Mouse (Mus musculus) induced T-regulatory cell, adult 2 months (primary cell): ENCODE measurements around the gene L2hgdh.

Experiments used
- DNase-seq: peaks from one replicate; pipeline ENCODE4 v3.0.0-alpha.2; 2012; ENCODE audit warnings: low read depth

The L2hgdh gene

DNA sequence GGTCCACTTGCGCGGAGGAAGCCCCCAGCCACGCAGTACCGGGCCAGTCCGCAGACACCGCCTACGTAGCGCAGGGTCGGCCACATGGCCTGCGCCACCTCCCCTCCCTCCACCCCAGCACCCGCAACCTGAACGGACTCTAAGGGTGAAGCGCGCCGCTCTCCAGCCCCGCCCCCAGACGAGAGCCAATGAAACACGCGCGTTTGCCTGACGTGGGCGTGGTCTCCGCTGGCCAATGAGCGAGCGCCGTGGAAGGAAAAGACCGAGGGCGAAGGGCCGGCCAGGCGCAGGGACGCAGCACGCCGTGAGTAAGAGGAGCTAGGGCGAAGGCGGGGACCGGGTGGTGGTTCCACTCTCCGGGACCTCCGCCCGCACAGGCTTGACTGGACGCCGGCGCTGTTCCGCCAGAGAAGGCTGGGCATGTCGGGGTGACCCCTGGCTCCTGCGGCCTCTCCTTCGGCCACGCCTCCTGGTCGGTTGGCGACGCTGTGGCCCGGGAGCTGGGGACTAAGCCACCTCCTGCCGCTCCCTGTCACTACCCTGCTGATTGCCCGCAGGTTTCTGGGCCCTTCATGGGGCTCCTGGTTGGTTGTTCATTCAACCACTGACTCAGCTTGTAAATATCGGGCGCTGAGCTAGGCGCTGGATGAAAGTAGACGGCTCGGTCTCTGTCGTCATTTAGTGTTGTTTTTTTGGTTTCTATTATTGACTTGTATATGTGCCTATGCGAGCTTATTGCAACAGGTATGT lies at the start of gene L2hgdh, which contains the start of gene Atp5s:
L2hgdh (minus strand) TSS at position 163 of the 750 bp plus-strand sequence.
Atp5s (plus strand) TSS at position 240 of the 750 bp plus-strand sequence.
- DNase-seq: peak; percentile 98

DNA sequence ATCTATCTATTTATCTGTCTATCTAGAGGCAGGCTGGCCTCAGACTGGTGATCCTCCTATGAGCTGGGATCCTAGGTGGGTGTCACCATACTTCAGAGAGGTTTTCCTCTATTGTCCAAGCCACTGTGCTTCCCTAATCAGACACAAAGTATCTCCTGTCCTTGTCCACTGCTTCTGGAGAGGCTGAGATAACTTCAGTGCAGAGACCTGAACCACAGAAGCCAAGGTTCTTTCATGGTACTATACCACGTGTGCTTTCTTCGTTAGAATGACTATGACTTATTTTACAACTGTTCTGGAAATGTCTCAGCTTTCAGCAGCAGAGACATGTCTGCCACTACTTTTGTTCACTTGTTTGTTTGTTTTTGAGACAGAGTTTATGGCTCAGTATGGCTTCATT lies 44.2 kb upstream of the L2hgdh start:
- DNase-seq: no peak

DNA sequence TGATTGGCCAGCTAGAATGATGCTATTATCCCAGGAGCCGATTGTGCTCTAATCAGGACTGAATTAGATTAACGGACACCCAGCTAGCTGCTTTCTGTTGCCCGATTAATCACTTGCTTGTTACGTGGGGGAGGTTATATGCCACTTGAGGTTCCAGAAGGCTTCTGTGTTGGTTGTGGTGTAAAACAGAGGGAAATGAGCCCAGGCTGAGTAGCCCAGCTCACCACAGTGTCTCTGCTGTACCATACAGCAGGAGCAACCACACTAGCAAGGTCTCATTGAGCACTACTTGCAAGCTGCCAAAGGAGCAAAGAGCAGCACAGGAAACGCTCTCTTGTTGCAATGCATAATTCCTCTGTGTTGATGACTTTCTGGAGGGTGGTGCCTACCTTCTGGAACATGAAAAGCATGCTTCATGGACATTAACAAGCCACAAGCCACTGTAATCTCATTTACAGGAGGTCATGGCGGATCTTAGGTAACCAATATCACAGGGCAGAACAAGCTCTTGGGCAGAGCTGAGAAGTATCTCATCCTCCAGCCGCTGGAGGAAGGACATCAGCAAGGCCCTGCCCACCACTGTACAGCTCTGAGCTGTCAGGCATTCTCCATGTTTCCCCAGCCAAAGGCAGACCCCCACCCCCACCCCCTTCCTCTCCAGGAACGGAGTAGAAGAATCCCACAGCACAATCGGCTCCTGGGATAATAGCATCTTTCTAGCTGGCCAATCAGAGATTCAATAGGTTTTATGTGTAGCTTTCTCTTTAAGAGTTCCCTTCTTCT lies 43.0 kb upstream of the L2hgdh start:
- DNase-seq: no peak

DNA sequence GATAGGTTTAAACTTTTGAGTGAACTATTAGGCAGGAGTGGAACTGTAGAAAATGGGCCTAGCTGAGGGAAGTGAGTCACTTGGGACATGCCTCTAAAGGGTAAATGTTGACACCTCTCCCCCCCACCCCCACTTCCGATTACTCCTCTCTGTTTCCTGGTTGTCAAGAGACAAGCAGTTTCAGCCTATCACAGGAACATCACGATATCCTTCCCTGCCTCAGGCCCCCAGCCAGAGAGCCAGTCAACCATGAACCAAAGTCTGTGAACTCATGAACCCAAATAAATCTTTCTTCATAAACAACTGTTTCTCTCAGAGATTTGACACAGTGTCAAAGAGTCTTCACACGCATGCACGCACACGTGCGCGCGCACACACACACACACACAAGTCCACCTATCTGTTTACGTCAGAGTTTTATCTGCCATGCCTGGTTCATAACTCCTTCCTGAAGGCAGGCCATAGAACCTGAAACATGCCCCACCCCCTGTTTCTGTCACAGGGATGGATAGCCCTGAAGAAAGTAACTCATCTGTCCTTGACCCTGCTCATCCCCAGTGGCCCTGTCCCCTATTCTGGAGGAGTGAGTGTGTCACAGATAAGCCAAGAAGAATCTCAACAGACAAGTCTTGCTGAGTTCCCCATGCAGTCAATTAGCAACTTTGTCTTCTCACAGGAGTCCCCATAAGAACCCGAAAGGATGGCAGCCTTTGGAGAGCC lies 41.7 kb upstream of the L2hgdh start:
- DNase-seq: no peak

GRCm38 (mm10) chr12:69765543-69765942 lies 40.9 kb upstream of the L2hgdh start:
- DNase-seq: no peak

- DNase-seq: no peak
Measured at GRCm38 (mm10) chr12:69761603-69762002, 36.9 kb upstream of the L2hgdh start.

- DNase-seq: no peak
Measured at GRCm38 (mm10) chr12:69760743-69761406, 36.2 kb upstream of the L2hgdh start.

- no peak for DNase-seq
Measured at GRCm38 (mm10) chr12:69760014-69760413, 35.3 kb upstream of the L2hgdh start.

GRCm38 (mm10) chr12:69759267-69759885 lies 34.7 kb upstream of the L2hgdh start:
- DNase-seq: no peak

- no peak for DNase-seq
Measured at GRCm38 (mm10) chr12:69758221-69759185, 33.8 kb upstream of the L2hgdh start.

GRCm38 (mm10) chr12:69757418-69758141 lies 32.9 kb upstream of the L2hgdh start:
- DNase-seq: peak; percentile 68

GRCm38 (mm10) chr12:69756015-69756414 lies 31.3 kb upstream of the L2hgdh start:
- no peak for DNase-seq

DNA sequence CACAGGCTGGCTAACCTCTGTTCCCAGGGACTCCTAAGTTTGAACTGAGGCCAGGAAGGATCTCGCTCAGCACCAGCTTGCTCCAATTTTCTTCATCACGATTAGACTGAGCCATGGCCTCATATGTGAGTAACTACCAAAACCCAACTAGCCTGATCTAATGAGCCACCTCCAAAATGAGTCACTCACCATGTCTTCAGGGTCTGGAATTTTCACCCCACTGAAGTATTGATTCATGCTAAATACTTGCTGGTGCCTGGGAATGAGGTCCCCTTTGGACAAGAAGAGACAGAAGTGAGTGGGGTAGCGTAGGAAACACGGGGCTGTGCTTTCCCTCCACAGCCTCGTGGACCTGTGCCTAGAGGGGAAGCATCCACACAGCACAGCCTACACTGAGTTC lies 29.3 kb upstream of the L2hgdh start:
- no peak for DNase-seq

GRCm38 (mm10) chr12:69751864-69752341 lies 27.2 kb upstream of the L2hgdh start:
- no peak for DNase-seq

GRCm38 (mm10) chr12:69744138-69744537 lies 19.5 kb upstream of the L2hgdh start:
- DNase-seq: no peak

DNA sequence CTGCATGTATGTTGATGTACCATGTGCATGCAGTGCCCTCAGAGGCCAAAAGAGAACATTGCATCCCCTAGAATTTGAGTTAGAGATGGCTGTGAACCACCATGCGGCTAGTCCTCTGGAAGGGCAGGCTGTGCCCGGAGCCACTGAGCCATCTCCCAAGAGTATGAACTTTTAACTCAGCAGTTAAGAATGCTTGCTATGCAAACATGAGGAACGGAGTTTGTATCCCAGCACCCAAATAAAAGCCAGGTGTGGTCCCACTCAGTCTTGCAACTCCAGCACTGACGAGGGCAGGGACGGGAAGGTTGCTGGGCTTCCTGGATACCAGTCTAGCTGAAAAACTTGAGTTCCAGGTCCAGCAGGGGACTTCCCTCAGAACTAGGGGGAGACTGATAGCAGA lies 17.3 kb upstream of the L2hgdh start:
- no peak for DNase-seq

GRCm38 (mm10) chr12:69733923-69734322 lies 9.2 kb upstream of the L2hgdh start:
- no peak for DNase-seq

DNA sequence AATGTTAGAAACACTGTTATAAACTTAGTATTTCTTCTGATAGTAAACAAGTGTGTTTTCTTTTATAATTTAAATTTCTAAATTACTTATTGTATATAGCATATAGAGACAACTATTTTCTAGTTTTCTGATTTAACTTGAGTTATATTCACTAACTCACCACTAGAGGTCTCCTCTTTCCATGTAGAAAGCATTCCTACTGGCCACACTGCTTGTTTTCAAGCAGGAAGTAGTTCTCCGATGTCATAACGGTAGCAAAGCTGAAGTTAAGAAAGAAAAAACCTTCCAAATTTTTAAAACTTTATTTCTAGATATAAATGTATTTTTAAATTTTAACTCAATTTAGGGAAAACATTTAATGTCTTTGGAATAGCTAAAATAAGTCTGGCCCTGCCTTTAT lies 8.8 kb upstream of the L2hgdh start:
- peak; percentile 71 for DNase-seq

- no peak for DNase-seq
Measured at GRCm38 (mm10) chr12:69732221-69732620, 7.5 kb upstream of the L2hgdh start.

- no peak for DNase-seq
Measured at GRCm38 (mm10) chr12:69730306-69730705, 5.6 kb upstream of the L2hgdh start.
